Mouse (Mus musculus): ENCODE results near the gene Tmem30a.

DNA sequence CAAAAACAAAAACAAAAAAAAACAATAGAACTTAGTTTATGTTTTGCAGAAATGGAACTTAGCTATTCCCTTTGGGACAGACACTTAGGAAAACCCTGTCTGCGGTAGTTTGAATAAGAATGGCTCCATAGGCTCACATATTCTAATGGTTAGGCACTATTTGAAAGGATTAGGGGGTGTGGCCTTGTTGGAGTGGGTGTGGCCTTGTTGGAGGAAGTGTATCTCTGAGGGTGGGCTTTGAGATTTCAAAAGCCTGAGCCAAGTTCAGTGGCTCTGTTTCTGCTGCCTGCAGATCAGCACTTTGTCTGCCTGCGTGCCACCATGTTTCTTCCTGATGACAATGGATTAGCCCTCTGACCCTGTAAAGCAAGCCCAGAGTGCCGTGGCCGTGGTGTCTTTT, 48.3 kb downstream of the Tmem30a start:
- TF ChIP-seq POLR2A (IDR thresholded peaks at IDR 0.05; ENCODE audit: borderline replicate concordance, insufficient read depth, low read length) (no peak), CTCF (IDR thresholded peaks at IDR 0.05; ENCODE audit: borderline replicate concordance, insufficient read depth, low read depth, low read length) (no peak)

Data from cerebellum, adult 2 months (tissue).